Mouse (Mus musculus) hindbrain, embryonic 13.5 days (tissue): ENCODE data around the gene Hoxc4. TPM values are rescaled to one million over a fixed set of nuclear protein-coding genes. Genes with fewer than 3 reads are reported as not detected.

Experiments used
- ATAC-seq: fragments of 200-750 bp; cut with Nextera tagmentation; 2 replicates; pipeline ENCODE4 v1.8.0; 2017; ENCODE audit warnings: moderate TSS enrichment; ENCODE audit not compliant: low FRiP score
- H3K27ac ChIP-seq: fragments of 300-500 bp; sonication (generic); 2 replicates; pipeline ENCODE4 v1.5.1; 2015; ENCODE audit warnings: inconsistent platforms, mild to moderate bottlenecking, moderate library complexity
- H3K27me3 ChIP-seq: fragments of 300-500 bp; sonication (generic); 2 replicates; pipeline ENCODE4 v1.6.1; 2015; ENCODE audit warnings: mild to moderate bottlenecking, inconsistent platforms
- H3K36me3 ChIP-seq: fragments of 300-500 bp; sonication (generic); 2 replicates; pipeline ENCODE4 v1.6.1; 2015; ENCODE audit warnings: mild to moderate bottlenecking, inconsistent platforms
- H3K4me1 ChIP-seq: fragments of 300-500 bp; sonication (generic); replicated peaks from 2 replicates; pipeline ENCODE4 v1.6.1; 2015; ENCODE audit warnings: inconsistent platforms
- H3K4me2 ChIP-seq: fragments of 300-500 bp; sonication (generic); 2 replicates; pipeline ENCODE4 v1.6.1; 2015; ENCODE audit warnings: inconsistent platforms, mild to moderate bottlenecking, moderate library complexity
- H3K4me3 ChIP-seq: fragments of 300-500 bp; sonication (generic); 2 replicates; pipeline ENCODE4 v1.5.1; 2015; ENCODE audit warnings: mild to moderate bottlenecking, inconsistent platforms
- H3K9ac ChIP-seq: fragments of 300-500 bp; sonication (generic); 2 replicates; pipeline ENCODE4 v1.6.1; 2015; ENCODE audit warnings: mild to moderate bottlenecking, inconsistent platforms
- H3K9me3 ChIP-seq: fragments of 300-500 bp; sonication (generic); 2 replicates; pipeline ENCODE4 v1.6.1; 2016; ENCODE audit warnings: inconsistent platforms
- WGBS: fragments of 180-500 bp; shearing (Covaris S2); methylation state at CpG from one replicate; pipeline ENCODE4 v1.1.7; 2015; 5-methylcytosine and 5-hydroxymethylcytosine counted together
- polyA plus RNA-seq: library from polyadenylated mRNA; unstranded; fragments of >200 nt; fragmentation: Nextera tagmentation; extraction: Ambion mirVana; gene quantifications from 2 replicates; pipeline ENCODE4 v1.2.1, GENCODE M21; 2015

The Hoxc4 gene
- polyA plus RNA-seq, 1 experiment from 2014 or later = 86.9 TPM

GRCm38 (mm10) chr15:102980352-102980751, 38.4 kb upstream of the Hoxc4 start:
- 5% methylated on average over 11 of the region's 11 CpGs for WGBS
- H3K4me2 ChIP-seq = no peak overlapping the region
- ATAC-seq = no peak
- H3K36me3 ChIP-seq = no peaks in the 10 kb centered on the region
- no peak overlapping the region for H3K4me3 ChIP-seq
- no peak overlapping the region for H3K27ac ChIP-seq
- peaks cover 100% of the 10 kb centered on the region for H3K27me3 ChIP-seq
- no peaks in the 10 kb centered on the region for H3K9me3 ChIP-seq
- peaks cover 7% of the 10 kb centered on the region; the same call in 1 of the 2 replicates for H3K4me1 ChIP-seq
- no peak overlapping the region for H3K9ac ChIP-seq

GRCm38 (mm10) chr15:102980912-102981311, 37.8 kb upstream of the Hoxc4 start:
- H3K9ac ChIP-seq = no peak overlapping the region
- 0% methylated on average over 14 of the region's 14 CpGs for WGBS
- 0 out of 2 replicates have a peak overlapping the region, but pooled peaks have one; percentile 13 for H3K4me2 ChIP-seq
- peaks cover 7% of the 10 kb centered on the region; the same call in 1 of the 2 replicates for H3K4me1 ChIP-seq
- no peak overlapping the region for H3K27ac ChIP-seq
- H3K9me3 ChIP-seq = no peaks in the 10 kb centered on the region
- ATAC-seq = no peak
- H3K36me3 ChIP-seq = no peaks in the 10 kb centered on the region
- H3K27me3 ChIP-seq = peaks cover 100% of the 10 kb centered on the region
- peak overlapping the region; percentile 14; the same call in 1 of the 2 replicates for H3K4me3 ChIP-seq

- Histone ChIP-seq H3K36me3 (no peaks in the 10 kb centered on the region), H3K27ac (no peak overlapping the region), H3K4me3 (peak overlapping the region; percentile 14; the same call in 1 of the 2 replicates), H3K4me2 (peak overlapping the region; percentile 33), H3K9me3 (no peaks in the 10 kb centered on the region), H3K27me3 (peaks cover 100% of the 10 kb centered on the region), H3K9ac (no peak overlapping the region), H3K4me1 (peaks cover 7% of the 10 kb centered on the region; the same call in 1 of the 2 replicates)
- ATAC-seq = no peak
- WGBS = under 1% methylated on average over 88 of the region's 88 CpGs
Observed at GRCm38 (mm10) chr15:102981379-102982288, 37.1 kb upstream of the Hoxc4 start.

GRCm38 (mm10) chr15:102983716-102984115, 35.0 kb upstream of the Hoxc4 start:
- Histone ChIP-seq H3K27ac (no peak overlapping the region), H3K4me1 (peaks cover 7% of the 10 kb centered on the region; the same call in 1 of the 2 replicates), H3K4me3 (no peak overlapping the region), H3K4me2 (no peak overlapping the region), H3K36me3 (no peaks in the 10 kb centered on the region), H3K9ac (no peak overlapping the region), H3K27me3 (peaks cover 100% of the 10 kb centered on the region), H3K9me3 (no peaks in the 10 kb centered on the region)
- no peak for ATAC-seq
- WGBS = under 1% methylated on average over 12 of the region's 12 CpGs

GRCm38 (mm10) chr15:102984521-102984920, 34.2 kb upstream of the Hoxc4 start:
- Histone ChIP-seq H3K27me3 (peaks cover 100% of the 10 kb centered on the region), H3K9ac (no peak overlapping the region), H3K4me2 (no peak overlapping the region), H3K4me3 (no peak overlapping the region), H3K9me3 (no peaks in the 10 kb centered on the region), H3K27ac (no peak overlapping the region), H3K4me1 (peaks cover 7% of the 10 kb centered on the region; the same call in 1 of the 2 replicates), H3K36me3 (no peaks in the 10 kb centered on the region)
- no peak for ATAC-seq
- 1% methylated on average over 10 of the region's 10 CpGs for WGBS

GRCm38 (mm10) chr15:102984925-102985324, 33.8 kb upstream of the Hoxc4 start:
- Histone ChIP-seq H3K27ac (no peak overlapping the region), H3K4me2 (no peak overlapping the region), H3K4me1 (peaks cover 7% of the 10 kb centered on the region; the same call in 1 of the 2 replicates), H3K36me3 (no peaks in the 10 kb centered on the region), H3K4me3 (no peak overlapping the region), H3K27me3 (peaks cover 100% of the 10 kb centered on the region), H3K9ac (no peak overlapping the region), H3K9me3 (no peaks in the 10 kb centered on the region)
- ATAC-seq = no peak
- WGBS = 7% methylated on average over 3 of the region's 3 CpGs

- Histone ChIP-seq H3K27me3 (peaks cover 98% of the 10 kb centered on the region), H3K9ac (no peak overlapping the region), H3K4me3 (no peak overlapping the region), H3K27ac (no peak overlapping the region), H3K36me3 (no peaks in the 10 kb centered on the region), H3K4me1 (peaks cover 8% of the 10 kb centered on the region), H3K4me2 (no peak overlapping the region), H3K9me3 (no peaks in the 10 kb centered on the region)
- 3% methylated on average over 21 of the region's 21 CpGs for WGBS
- ATAC-seq = peak; percentile 49; the same call in 1 of the 2 replicates
Observed at GRCm38 (mm10) chr15:102987124-102987833, 31.5 kb upstream of the Hoxc4 start.

GRCm38 (mm10) chr15:102988078-102988477, 30.7 kb upstream of the Hoxc4 start:
- Histone ChIP-seq H3K4me2 (no peak overlapping the region), H3K4me3 (no peak overlapping the region), H3K4me1 (peaks cover 8% of the 10 kb centered on the region), H3K9me3 (no peaks in the 10 kb centered on the region), H3K27ac (no peak overlapping the region), H3K9ac (no peak overlapping the region), H3K36me3 (no peaks in the 10 kb centered on the region), H3K27me3 (peaks cover 98% of the 10 kb centered on the region)
- no peak for ATAC-seq
- WGBS = 19% methylated on average over 5 of the region's 5 CpGs

GRCm38 (mm10) chr15:102990461-102991397, 28.0 kb upstream of the Hoxc4 start, which contains the start of gene Hoxc8:
Hoxc8 (plus strand) TSS chr15:102990607.
- peaks cover 8% of the 10 kb centered on the region for H3K4me1 ChIP-seq
- H3K9ac ChIP-seq = no peak within 1 kb of the TSS
- H3K4me3 ChIP-seq = peak within 1 kb of the TSS; percentile 16

GRCm38 (mm10) chr15:102991782-102992181, 27.0 kb upstream of the Hoxc4 start:
- H3K9me3 ChIP-seq = no peaks in the 10 kb centered on the region
- H3K36me3 ChIP-seq = no peaks in the 10 kb centered on the region
- H3K9ac ChIP-seq = no peak overlapping the region
- peaks cover 95% of the 10 kb centered on the region for H3K27me3 ChIP-seq
- no peak overlapping the region for H3K27ac ChIP-seq
- H3K4me1 ChIP-seq = peaks cover 8% of the 10 kb centered on the region
- no peak for ATAC-seq
- no peak overlapping the region for H3K4me3 ChIP-seq
- no peak overlapping the region for H3K4me2 ChIP-seq
- 2% methylated on average over 7 of the region's 7 CpGs for WGBS

More at GRCm38 (mm10) chr15:102990461-102991397, 28.0 kb upstream of the Hoxc4 start, which contains the start of gene Hoxc8:
- under 1% methylated on average over 68 of the region's 69 CpGs for WGBS
- no peaks in the 10 kb centered on the region for H3K36me3 ChIP-seq
- H3K27me3 ChIP-seq = peaks cover 96% of the 10 kb centered on the region
- no peak within 1 kb of the TSS for H3K27ac ChIP-seq
- ATAC-seq = no peak
- H3K9me3 ChIP-seq = no peaks in the 10 kb centered on the region
- peak within 1 kb of the TSS; percentile 29 for H3K4me2 ChIP-seq

- Histone ChIP-seq H3K27me3 (peaks cover 95% of the 10 kb centered on the region), H3K27ac (no peak overlapping the region), H3K4me3 (no peak overlapping the region), H3K36me3 (no peaks in the 10 kb centered on the region), H3K9ac (no peak overlapping the region), H3K9me3 (no peaks in the 10 kb centered on the region), H3K4me1 (peaks cover 8% of the 10 kb centered on the region), H3K4me2 (no peak overlapping the region)
- ATAC-seq = no peak
- under 1% methylated on average over 11 of the region's 11 CpGs for WGBS
Observed at GRCm38 (mm10) chr15:102992206-102992605, 26.5 kb upstream of the Hoxc4 start.
